Comparison of ENCODE assay signal across 7 mouse cellular contexts in the genomic region with DNA sequence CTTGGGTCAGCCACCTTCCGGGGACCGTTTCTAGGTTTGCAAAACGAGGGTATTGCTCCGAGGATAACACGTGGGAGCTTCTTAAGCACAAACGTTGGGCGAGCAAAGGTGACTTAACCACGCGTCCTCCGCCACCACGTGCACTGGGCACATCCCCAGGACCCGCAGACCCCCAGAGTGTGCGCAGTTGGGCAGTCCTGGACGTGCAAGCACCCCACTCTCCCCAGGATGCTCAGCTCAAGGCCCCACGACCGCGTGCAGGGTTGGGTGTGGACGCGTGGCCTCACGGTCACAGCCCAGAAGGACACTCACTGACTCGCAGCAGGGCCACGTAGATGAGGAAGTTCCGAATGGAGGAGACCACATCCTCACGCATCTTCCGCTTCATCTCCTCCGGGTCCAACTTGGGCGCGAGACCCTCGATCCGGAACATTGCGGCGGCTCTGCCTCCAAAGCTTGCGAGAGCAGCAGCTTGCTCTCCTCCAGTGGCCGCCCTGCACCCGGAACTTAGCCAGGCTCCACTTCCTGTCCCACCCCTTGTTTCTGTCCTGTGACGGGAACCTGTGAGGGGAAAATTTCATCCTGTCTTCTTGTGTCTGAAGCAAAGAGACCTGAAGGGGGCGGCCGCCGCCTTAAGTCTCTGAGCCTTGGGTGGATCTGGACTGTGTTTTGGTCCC. TPM values are rescaled to one million over a fixed set of nuclear protein-coding genes. Genes with fewer than 3 reads are reported as not detected.
A peak's percentile ranks its signal among the peaks of the same experiment; 100 is the strongest.
DNase-seq lines count a peak whose midpoint lies in the region; ATAC-seq lines count a peak whose summit lies in the region.

A gene (minus strand): TSS at position 514 of the 677 bp plus-strand sequence.

- no peaks in the 10 kb centered on the region for H3K27me3 ChIP-seq in embryonic facial prominence, embryonic 12.5 days
- H3K27me3 ChIP-seq in limb, embryonic 11.5 days (ENCODE audit: control insufficient read depth, insufficient read depth, low read length) = no peaks in the 10 kb centered on the region
- no peaks in the 10 kb centered on the region for H3K27me3 ChIP-seq in midbrain, embryonic 14.5 days (ENCODE audit: control insufficient read depth, insufficient read depth, low read length)

- peak within 1 kb of the TSS; percentile 88 for H3K4me2 ChIP-seq in embryonic facial prominence, embryonic 12.5 days (replicated peaks)
- peak within 1 kb of the TSS; percentile 72 for H3K4me2 ChIP-seq in limb, embryonic 11.5 days (ENCODE audit: low read depth, severe bottlenecking)
- H3K4me2 ChIP-seq in midbrain, embryonic 14.5 days (ENCODE audit: low read length) = peak within 1 kb of the TSS; percentile 76

- H3K36me3 ChIP-seq in embryonic facial prominence, embryonic 12.5 days = peaks cover 17% of the 10 kb centered on the region
- H3K36me3 ChIP-seq in limb, embryonic 11.5 days (ENCODE audit: control insufficient read depth, insufficient read depth, low read length) = peaks cover 10% of the 10 kb centered on the region; the same call in 1 of the 2 replicates
- peaks cover 13% of the 10 kb centered on the region for H3K36me3 ChIP-seq in midbrain, embryonic 14.5 days (ENCODE audit: control insufficient read depth, insufficient read depth, low read length)

- H3K9me3 ChIP-seq in embryonic facial prominence, embryonic 12.5 days = no peaks in the 10 kb centered on the region
- no peaks in the 10 kb centered on the region for H3K9me3 ChIP-seq in limb, embryonic 11.5 days (ENCODE audit: control insufficient read depth, low read length)
- H3K9me3 ChIP-seq in midbrain, embryonic 14.5 days (ENCODE audit: control insufficient read depth, low read length) = no peaks in the 10 kb centered on the region

- H3K4me3 ChIP-seq in embryonic facial prominence, embryonic 12.5 days = peak within 1 kb of the TSS; percentile 99
- peak within 1 kb of the TSS; percentile 96 for H3K4me3 ChIP-seq in limb, embryonic 11.5 days (ENCODE audit: low read depth, low read length)
- H3K4me3 ChIP-seq in midbrain, embryonic 14.5 days (replicated peaks; ENCODE audit: low read depth, low read length) = peak within 1 kb of the TSS; percentile 74

- WGBS in embryonic facial prominence, embryonic 12.5 days = under 1% methylated on average over 39 of the region's 39 CpGs
- under 1% methylated on average over 39 of the region's 39 CpGs for WGBS in limb, embryonic 11.5 days
- under 1% methylated on average over 39 of the region's 39 CpGs for WGBS in midbrain, embryonic 14.5 days

- H3K9ac ChIP-seq in embryonic facial prominence, embryonic 12.5 days = peak within 1 kb of the TSS; percentile 94
- peak within 1 kb of the TSS; percentile 83 for H3K9ac ChIP-seq in limb, embryonic 11.5 days (ENCODE audit: low read length)
- H3K9ac ChIP-seq in midbrain, embryonic 14.5 days (replicated peaks; ENCODE audit: low read length) = peak within 1 kb of the TSS; percentile 78

- DNase-seq in adrenal gland, postnatal 25 days = peak; percentile 83
- peak; percentile 99 for DNase-seq in heart, adult 11 months
- DNase-seq in kidney, adult 18-20 months = peak; percentile 93
- DNase-seq in limb, embryonic 11.5 days (ENCODE audit: low spot score) = peak; percentile 89
- DNase-seq in midbrain, embryonic 14.5 days = peak; percentile 95
- DNase-seq in spleen, adult 18-20 months = peak; percentile 76 to 78

- peak; percentile 86 for ATAC-seq in embryonic facial prominence, embryonic 12.5 days (ENCODE audit: insufficient number of reproducible peaks, insufficient read depth, low FRiP score, low TSS enrichment)
- peak; percentile 87 for ATAC-seq in limb, embryonic 11.5 days (ENCODE audit: insufficient number of reproducible peaks, low FRiP score, low TSS enrichment, low read depth)
- ATAC-seq in midbrain, embryonic 14.5 days (ENCODE audit: low FRiP score, low TSS enrichment) = peak; percentile 91

- H3K4me1 ChIP-seq in embryonic facial prominence, embryonic 12.5 days = peaks cover 10% of the 10 kb centered on the region
- peaks cover 4% of the 10 kb centered on the region for H3K4me1 ChIP-seq in limb, embryonic 11.5 days (ENCODE audit: control insufficient read depth, insufficient read depth, low read length)
- peaks cover 8% of the 10 kb centered on the region for H3K4me1 ChIP-seq in midbrain, embryonic 14.5 days (ENCODE audit: control insufficient read depth, insufficient read depth, low read length)

- H3K27ac ChIP-seq in embryonic facial prominence, embryonic 12.5 days = peak within 1 kb of the TSS; percentile 50; the same call in 1 of the 2 replicates
- H3K27ac ChIP-seq in limb, embryonic 11.5 days (replicated peaks; ENCODE audit: low read depth, low read length) = peak within 1 kb of the TSS; percentile 4; the same call in 1 of the 2 replicates
- H3K27ac ChIP-seq in midbrain, embryonic 14.5 days (replicated peaks; ENCODE audit: low read depth, low read length) = no peak within 1 kb of the TSS

RNA-seq across cellular contexts. Expression of the gene that starts here (rescaled TPM):
- total RNA-seq in adrenal gland, postnatal 25 days (2021) = 84.1 and 86.5 TPM in 2 replicates
- polyA plus RNA-seq in embryonic facial prominence, embryonic 12.5 days (2016; fragmentation: Nextera tagmentation; extraction: Ambion mirVana) = 195 and 207 TPM in 2 replicates
- 198 and 204 TPM in 2 replicates for polyA plus RNA-seq in limb, embryonic 11.5 days (2014; fragmentation: Nextera tagmentation; extraction: Ambion mirVana)
- polyA plus RNA-seq in midbrain, embryonic 14.5 days (2014; fragmentation: Nextera tagmentation; extraction: Ambion mirVana) = 157 and 179 TPM in 2 replicates
